ENCODE assay signal across 10 mouse cellular contexts in genomic region chr4:118320636-118321035, GRCm38 (mm10). TPM values are rescaled to one million over a fixed set of nuclear protein-coding genes. Genes with fewer than 3 reads are reported as not detected.
"Had no signal": no experiment of that assay in that cellular context is flagged by ENCODE, and none has a peak within 500 bp of the region (broad histone marks: within the 10 kb centered on the region; RNA-seq: fewer than 3 reads in every experiment).

No protein-coding gene starts in this region.

- H3K4me1 ChIP-seq: liver, embryonic 13.5 days had no signal

- H3K27me3 ChIP-seq: hindbrain, embryonic 13.5 days; liver, embryonic 13.5 days; neural tube, embryonic 12.5 days had no signal

- ATAC-seq: liver, postnatal 0 days had no signal

- H3K4me3 ChIP-seq: hindbrain, embryonic 13.5 days; left cerebral cortex, adult 2 months; limb, embryonic 10.5 days; liver, embryonic 13.5 days; neural tube, embryonic 12.5 days had no signal

- H3K36me3 ChIP-seq: hindbrain, embryonic 13.5 days; limb, embryonic 10.5 days; liver, embryonic 13.5 days; neural tube, embryonic 12.5 days had no signal

- H3K9ac ChIP-seq: hindbrain, embryonic 13.5 days; liver, embryonic 13.5 days; liver, postnatal 0 days; neural tube, embryonic 12.5 days had no signal

- H3K9me3 ChIP-seq: hindbrain, embryonic 13.5 days; limb, embryonic 10.5 days; liver, embryonic 13.5 days; neural tube, embryonic 12.5 days had no signal

- H3K27ac ChIP-seq: left cerebral cortex, adult 2 months; limb, embryonic 10.5 days; liver, embryonic 13.5 days; neural tube, embryonic 12.5 days had no signal

- DNase-seq: kidney, postnatal 14 days; liver, embryonic 13.5 days; liver, postnatal 0 days; midbrain, embryonic 14.5 days; thymus, postnatal 4 days had no signal

- H3K4me2 ChIP-seq: hindbrain, embryonic 13.5 days; liver, embryonic 13.5 days; neural tube, embryonic 12.5 days had no signal

RNA-seq across cellular contexts. Expression of gene Ptprf, which starts 29.4 kb away (rescaled TPM):
- total RNA-seq: monocyte, adult 5-6 weeks had no signal
